Mouse (Mus musculus) C2C12 (cell line): ENCODE results near the gene Wdr11.

Experiments
- CEBPB ChIP-seq: IDR thresholded peaks from one replicate; pipeline ENCODE4 v1.6.1; 2011; ENCODE audit warnings: low read depth, mild to moderate bottlenecking, control low read depth, moderate library complexity
- CTCF ChIP-seq: IDR thresholded peaks from one replicate; pipeline ENCODE4 v1.5.1; 2011; ENCODE audit not compliant: control insufficient read depth, insufficient read depth, insufficient read length
- FOSL1 ChIP-seq: IDR thresholded peaks from one replicate; pipeline ENCODE4 v1.8.0; 2011; ENCODE audit warnings: mild to moderate bottlenecking, low read length; ENCODE audit not compliant: poor library complexity, insufficient read depth, severe bottlenecking
- MAX ChIP-seq: IDR thresholded peaks from one replicate; pipeline ENCODE4 v1.6.1; 2011; ENCODE audit warnings: mild to moderate bottlenecking, control low read depth
- MYOD1 ChIP-seq: IDR thresholded peaks from one replicate; pipeline ENCODE4 v1.6.1; 2011; ENCODE audit warnings: low read depth; ENCODE audit not compliant: control insufficient read depth, insufficient read length
- MYOG ChIP-seq: IDR thresholded peaks from one replicate; pipeline ENCODE4 v1.6.1; 2011; ENCODE audit not compliant: control insufficient read depth, insufficient read length; ENCODE audit errors: extremely low read depth
- USF1 ChIP-seq: IDR thresholded peaks from one replicate; pipeline ENCODE4 v1.6.1; 2011; ENCODE audit warnings: low read depth, mild to moderate bottlenecking, control low read depth, moderate library complexity

- no peak for TF ChIP-seq CTCF
- TF ChIP-seq MAX: no peak
- TF ChIP-seq FOSL1: no peak
- no peak for TF ChIP-seq USF1
- TF ChIP-seq MYOD1: no peak
- TF ChIP-seq CEBPB: no peak
- no peak for TF ChIP-seq MYOG
Observed at GRCm38 (mm10) chr7:129652901-129653460, 61.3 kb downstream of the Wdr11 start.
